Mouse (Mus musculus): Measurements from ENCODE around the gene Cd300lb.
"Not testable (repeated sequence)": the region's sequence is repeated elsewhere in the genome, so short reads cannot be mapped to it uniquely, and the experiment has no call there.

Gene Cd300lb

GRCm38 (mm10) chr11:114934144-114934543 lies at the start of gene Cd300lb:
TSS of gene Cd300lb (minus strand) at chr11:114934386.
- no peak for DNase-seq (ENCODE audit: low spot score)

- DNase-seq (ENCODE audit: low spot score), result no peak
Measured at GRCm38 (mm10) chr11:114981866-114982265, 47.7 kb upstream of the Cd300lb start.

GRCm38 (mm10) chr11:114972726-114973125 lies 38.5 kb upstream of the Cd300lb start:
- DNase-seq (ENCODE audit: low spot score), result no peak

GRCm38 (mm10) chr11:114968752-114969207 lies 34.6 kb upstream of the Cd300lb start, which contains the start of gene Cd300c:
TSS of gene Cd300c (minus strand) at chr11:114969157.
- no peak for DNase-seq (ENCODE audit: low spot score)

GRCm38 (mm10) chr11:114965182-114965828 lies 31.1 kb upstream of the Cd300lb start:
- no peak for DNase-seq (ENCODE audit: low spot score)

GRCm38 (mm10) chr11:114960369-114960768 lies 26.2 kb upstream of the Cd300lb start:
- no peak for DNase-seq (ENCODE audit: low spot score)

- DNase-seq (ENCODE audit: low spot score), result no peak
Measured at GRCm38 (mm10) chr11:114933591-114933990, 595 bp downstream of the Cd300lb start.

- DNase-seq (ENCODE audit: low spot score), result no peak
Measured at GRCm38 (mm10) chr11:114931041-114931440, 3.1 kb downstream of the Cd300lb start.

- no peak for DNase-seq (ENCODE audit: low spot score)
Measured at GRCm38 (mm10) chr11:114929581-114929980, 4.6 kb downstream of the Cd300lb start.

GRCm38 (mm10) chr11:114923961-114924360 lies 10.2 kb downstream of the Cd300lb start:
- DNase-seq (ENCODE audit: low spot score), result no peak

GRCm38 (mm10) chr11:114922439-114922838 lies 11.7 kb downstream of the Cd300lb start:
- DNase-seq (ENCODE audit: low spot score), result no peak

- DNase-seq (ENCODE audit: low spot score), result no peak
Measured at GRCm38 (mm10) chr11:114917120-114917519, 17.1 kb downstream of the Cd300lb start.

- no peak for DNase-seq (ENCODE audit: low spot score)
Measured at GRCm38 (mm10) chr11:114914978-114915377, 19.2 kb downstream of the Cd300lb start.

GRCm38 (mm10) chr11:114912847-114913246 lies 21.3 kb downstream of the Cd300lb start:
- DNase-seq (ENCODE audit: low spot score), result peak; percentile 60

GRCm38 (mm10) chr11:114909538-114909937 lies 24.6 kb downstream of the Cd300lb start:
- not testable (repeated sequence) for DNase-seq (ENCODE audit: low spot score)

GRCm38 (mm10) chr11:114908086-114908485 lies 26.1 kb downstream of the Cd300lb start:
- no peak for DNase-seq (ENCODE audit: low spot score)

GRCm38 (mm10) chr11:114907567-114907966 lies 26.6 kb downstream of the Cd300lb start:
- DNase-seq (ENCODE audit: low spot score), result no peak

- no peak for DNase-seq (ENCODE audit: low spot score)
Measured at GRCm38 (mm10) chr11:114903224-114903623, 31.0 kb downstream of the Cd300lb start.

- DNase-seq (ENCODE audit: low spot score), result no peak
Measured at GRCm38 (mm10) chr11:114898026-114898425, 36.2 kb downstream of the Cd300lb start.

GRCm38 (mm10) chr11:114896085-114896484 lies 38.1 kb downstream of the Cd300lb start:
- no peak for DNase-seq (ENCODE audit: low spot score)

GRCm38 (mm10) chr11:114890542-114890941 lies 43.6 kb downstream of the Cd300lb start:
- no peak for DNase-seq (ENCODE audit: low spot score)

GRCm38 (mm10) chr11:114889991-114890518 lies 44.1 kb downstream of the Cd300lb start, which contains the start of gene Cd300a:
TSS of gene Cd300a (plus strand) at chr11:114890041.
- DNase-seq (ENCODE audit: low spot score), result no peak

GRCm38 (mm10) chr11:114884380-114885100 lies 49.6 kb downstream of the Cd300lb start:
- no peak for DNase-seq (ENCODE audit: low spot score)
